Mouse (Mus musculus): Measurements from ENCODE around the gene Prrx2. TPM values are rescaled to one million over a fixed set of nuclear protein-coding genes. Genes with fewer than 3 reads are reported as not detected.

The Prrx2 gene
- total RNA-seq, 2 experiments from 2014 or later, result 1.5 to 1.7 TPM

GRCm38 (mm10) chr2:30826825-30827748 is 7.7 kb upstream of the Prrx2 start:
- Histone ChIP-seq H3K27ac (peak overlapping the region; percentile 66), H3K4me3 (peak overlapping the region; percentile 98)
- intact Hi-C loops (cut with DNase I), result loop anchor here (1.0 kb wide), 1 partner anchor 18 kb away; no protein-coding TSS in a partner anchor
- peak; percentile 44 to 49 for DNase-seq (ENCODE audit: extremely low spot score in 1 of 2, low spot score in 2 of 2)
- peak; percentile 44 for TF ChIP-seq CTCF (IDR thresholded peaks at IDR 0.05)

GRCm38 (mm10) chr2:30827749-30828475 is 6.9 kb upstream of the Prrx2 start:
- H3K27ac ChIP-seq, result peak overlapping the region; percentile 66
- peak overlapping the region; percentile 98 for H3K4me3 ChIP-seq
- peak; percentile 97 for TF ChIP-seq CTCF (IDR thresholded peaks at IDR 0.05)
- intact Hi-C loops (cut with DNase I), result loop anchor here (2.0 kb wide), 1 partner anchor 107 kb away; no protein-coding TSS in a partner anchor
- DNase-seq (ENCODE audit: extremely low spot score in 1 of 2, low spot score in 2 of 2), result peak; percentile 94 to 97

- no peak for DNase-seq (ENCODE audit: extremely low spot score in 1 of 2, low spot score in 2 of 2)
- intact Hi-C loops (cut with DNase I), result loop anchor here (2.0 kb wide), 1 partner anchor 105 kb away; no protein-coding TSS in a partner anchor
- peak; percentile 49 for TF ChIP-seq CTCF (IDR thresholded peaks at IDR 0.05)
- Histone ChIP-seq H3K27ac (no peak overlapping the region), H3K4me3 (no peak overlapping the region)
Observed at GRCm38 (mm10) chr2:30829315-30829714, 5.5 kb upstream of the Prrx2 start.

- intact Hi-C loops (cut with DNase I), result no loop called here
- DNase-seq (ENCODE audit: extremely low spot score in 1 of 2, low spot score in 2 of 2), result no peak
- H3K27ac ChIP-seq, result no peak within 1 kb of the TSS
- H3K4me3 ChIP-seq, result no peak within 1 kb of the TSS
- no peak for TF ChIP-seq CTCF (IDR thresholded peaks at IDR 0.05)
Observed at GRCm38 (mm10) chr2:30830283-30830795, 4.4 kb upstream of the Prrx2 start, which contains the start of gene Asb6. TSS of gene Asb6 (minus strand) at chr2:30830333.

GRCm38 (mm10) chr2:30833644-30834043 is 1.1 kb upstream of the Prrx2 start:
- no peak overlapping the region for H3K27ac ChIP-seq
- intact Hi-C loops (cut with DNase I), result loop anchor here (1.0 kb wide), 1 partner anchor 37 kb away; no protein-coding TSS in a partner anchor
- no peak for TF ChIP-seq CTCF (IDR thresholded peaks at IDR 0.05)
- DNase-seq (ENCODE audit: extremely low spot score in 1 of 2, low spot score in 2 of 2), result no peak
- H3K4me3 ChIP-seq, result no peak overlapping the region

GRCm38 (mm10) chr2:30836238-30836990 is 1.6 kb downstream of the Prrx2 start:
- Histone ChIP-seq H3K4me3 (no peak overlapping the region), H3K27ac (no peak overlapping the region)
- no peak for DNase-seq (ENCODE audit: extremely low spot score in 1 of 2, low spot score in 2 of 2)
- intact Hi-C loops (cut with DNase I), result no loop called here
- no peak for TF ChIP-seq CTCF (IDR thresholded peaks at IDR 0.05)

- DNase-seq (ENCODE audit: extremely low spot score in 1 of 2, low spot score in 2 of 2), result no peak
- TF ChIP-seq CTCF (IDR thresholded peaks at IDR 0.05), result no peak; the same call in 1 of the 2 replicates
- no peak overlapping the region for H3K27ac ChIP-seq
- H3K4me3 ChIP-seq, result no peak overlapping the region
- intact Hi-C loops (cut with DNase I), result no loop called here
Observed at GRCm38 (mm10) chr2:30842615-30843014, 7.8 kb downstream of the Prrx2 start.

- H3K4me3 ChIP-seq, result peak overlapping the region; percentile 42
- TF ChIP-seq CTCF (IDR thresholded peaks at IDR 0.05), result no peak
- DNase-seq (ENCODE audit: extremely low spot score in 1 of 2, low spot score in 2 of 2), result no peak
- H3K27ac ChIP-seq, result no peak overlapping the region
- intact Hi-C loops (cut with DNase I), result no loop called here
Observed at GRCm38 (mm10) chr2:30845152-30846070, 10.6 kb downstream of the Prrx2 start.

GRCm38 (mm10) chr2:30846236-30846635 is 11.5 kb downstream of the Prrx2 start:
- no peak for TF ChIP-seq CTCF (IDR thresholded peaks at IDR 0.05)
- H3K4me3 ChIP-seq, result no peak overlapping the region
- no peak for DNase-seq (ENCODE audit: extremely low spot score in 1 of 2, low spot score in 2 of 2)
- intact Hi-C loops (cut with DNase I), result no loop called here
- no peak overlapping the region for H3K27ac ChIP-seq

GRCm38 (mm10) chr2:30846723-30847122 is 12.0 kb downstream of the Prrx2 start:
- intact Hi-C loops (cut with DNase I), result no loop called here

More at GRCm38 (mm10) chr2:30846723-30847122, 12.0 kb downstream of the Prrx2 start:
- DNase-seq (ENCODE audit: extremely low spot score in 1 of 2, low spot score in 2 of 2), result no peak
- Histone ChIP-seq H3K27ac (no peak overlapping the region), H3K4me3 (no peak overlapping the region)
- TF ChIP-seq CTCF (IDR thresholded peaks at IDR 0.05), result no peak

All from left cerebral cortex, adult 2 months (tissue).